Mouse (Mus musculus) layer of hippocampus, adult 2 months (tissue): ENCODE data around the gene 4931408C20Rik. TPM values are rescaled to one million over a fixed set of nuclear protein-coding genes. Genes with fewer than 3 reads are reported as not detected.
A peak's percentile ranks its signal among the peaks of the same experiment; 100 is the strongest.

ENCODE experiments used
- DNase-seq, 2 experiments: peaks; one replicate each; pipeline ENCODE4 v3.0.0; 2022; ENCODE audit warnings: low spot score in 2 of 2
- H3K27ac ChIP-seq: fragments of 200-600 bp; 2 replicates; pipeline ENCODE4 v1.8.1; 2022
- H3K4me3 ChIP-seq: fragments of 200-600 bp; 2 replicates; pipeline ENCODE4 v1.8.1; 2022; ENCODE audit warnings: mild to moderate bottlenecking
- CTCF ChIP-seq: fragments of 200-600 bp; conservative IDR thresholded peaks from 2 replicates; pipeline ENCODE4 v1.8.1; 2022; ENCODE audit warnings: antibody characterized with exemption, mild to moderate bottlenecking, moderate library complexity
- long read RNA-seq, 2 experiments: library from polyadenylated mRNA; stranded (forward); transcript quantifications; one replicate each; pipeline ENCODE4 v2.0.0; 2021; ENCODE audit warnings: borderline mapping rate in 2 of 2
- total RNA-seq, 2 experiments: library from RNA; stranded (reverse); gene quantifications; 2 replicates each; pipeline ENCODE4 v1.2.3; 2021

Gene 4931408C20Rik
- not detected for total RNA-seq
- long read RNA-seq, experiment 1 = 0 reads
- long read RNA-seq, experiment 2 = 0 reads

- Histone ChIP-seq H3K4me3 (no peak within 1 kb of the TSS), H3K27ac (no peak within 1 kb of the TSS)
- peak; percentile 10 to 23 for DNase-seq
- TF ChIP-seq CTCF = no peak
Observed at GRCm38 (mm10) chr1:26686842-26687760, at the start of gene 4931408C20Rik. TSS of gene 4931408C20Rik (minus strand) at chr1:26687460.

- DNase-seq = peak in 1 of 2 experiments; percentile 11
- H3K4me3 ChIP-seq = no peak overlapping the region
- no peak for TF ChIP-seq CTCF
- no peak overlapping the region for H3K27ac ChIP-seq
Observed at GRCm38 (mm10) chr1:26687926-26688325, 666 bp upstream of the 4931408C20Rik start.

GRCm38 (mm10) chr1:26685952-26686693 is 1.1 kb downstream of the 4931408C20Rik start:
- DNase-seq = no peak
- Histone ChIP-seq H3K27ac (no peak overlapping the region), H3K4me3 (no peak overlapping the region)
- no peak for TF ChIP-seq CTCF

- DNase-seq = no peak
- no peak overlapping the region for H3K27ac ChIP-seq
- no peak for TF ChIP-seq CTCF
- H3K4me3 ChIP-seq = no peak overlapping the region
Observed at GRCm38 (mm10) chr1:26685383-26685782, 1.9 kb downstream of the 4931408C20Rik start.

- no peak overlapping the region for H3K4me3 ChIP-seq
- no peak overlapping the region for H3K27ac ChIP-seq
- no peak for DNase-seq
- no peak for TF ChIP-seq CTCF
Observed at GRCm38 (mm10) chr1:26649704-26650388, 37.4 kb downstream of the 4931408C20Rik start.

- no peak for TF ChIP-seq CTCF
- Histone ChIP-seq H3K27ac (no peak overlapping the region), H3K4me3 (no peak overlapping the region)
- no peak for DNase-seq
Observed at GRCm38 (mm10) chr1:26636051-26636450, 51.2 kb downstream of the 4931408C20Rik start.
